Mouse (Mus musculus): ENCODE results near the gene Nek8. TPM values are rescaled to one million over a fixed set of nuclear protein-coding genes. Genes with fewer than 3 reads are reported as not detected.

The Nek8 gene
- polyA plus RNA-seq, 1 experiment, result 10.4 TPM

DNA sequence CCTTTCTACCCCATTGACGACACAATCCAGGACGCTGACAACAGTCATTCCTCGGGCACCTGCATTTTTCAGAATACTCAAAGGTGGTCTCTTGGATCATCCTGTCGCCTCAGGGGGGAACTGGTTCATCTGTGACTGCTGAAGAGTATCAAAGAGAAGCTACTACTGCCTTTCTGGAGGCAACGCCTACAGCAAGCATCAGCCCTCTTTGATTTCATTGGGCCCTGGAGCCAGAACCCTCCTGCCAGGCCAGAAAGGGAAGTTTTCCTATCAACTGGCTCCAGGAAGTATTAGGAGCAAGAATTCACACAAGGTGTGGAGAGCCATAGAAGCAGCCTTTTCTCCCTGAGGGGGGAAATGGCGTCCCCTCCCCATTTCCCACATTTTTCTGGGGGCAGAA, 9.8 kb downstream of the Nek8 start:
- peaks cover 3% of the 10 kb centered on the region; the same call in 1 of the 2 replicates for H3K4me1 ChIP-seq (ENCODE audit: control insufficient read depth, insufficient read depth, low read length)
- H3K27ac ChIP-seq (ENCODE audit: control insufficient read depth, insufficient read depth, low read depth, low read length, poor library complexity), result no peak overlapping the region

DNA sequence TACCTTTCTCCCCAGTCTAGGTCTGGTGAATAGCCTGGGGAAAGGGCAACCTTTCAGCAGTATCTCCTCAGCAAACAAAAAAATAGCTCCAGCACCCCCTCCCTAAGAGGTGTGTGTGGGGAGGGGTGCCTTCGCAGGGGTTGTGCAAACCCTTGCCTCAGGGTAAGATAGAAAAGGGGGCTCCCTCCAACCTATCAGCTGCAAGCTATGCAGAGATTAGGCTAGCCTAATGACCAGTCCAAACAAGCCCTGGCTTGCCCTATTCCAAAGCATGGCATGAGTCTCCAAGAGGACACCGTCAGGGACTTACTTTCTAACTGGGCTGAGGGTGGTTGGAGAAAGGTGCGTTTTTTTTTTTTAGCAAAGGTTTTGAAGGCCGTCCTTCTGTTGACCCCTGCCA, 10.3 kb downstream of the Nek8 start:
- Histone ChIP-seq H3K4me3 (replicated peaks; ENCODE audit: control insufficient read depth, low read depth, low read length) (no peak overlapping the region), H3K27ac (ENCODE audit: control insufficient read depth, insufficient read depth, low read depth, low read length, poor library complexity) (no peak overlapping the region), H3K4me1 (ENCODE audit: control insufficient read depth, insufficient read depth, low read length) (peaks cover 3% of the 10 kb centered on the region; the same call in 1 of the 2 replicates)
- 72% methylated on average over 4 of the region's 4 CpGs for WGBS
- TF ChIP-seq CTCF (IDR thresholded peaks at IDR 0.05; ENCODE audit: control insufficient read depth, insufficient read depth, low read length) (no peak), POLR2A (IDR thresholded peaks at IDR 0.05; ENCODE audit: borderline replicate concordance, control insufficient read depth, low read depth, low read length) (no peak)

More for the DNA sequence above, 9.8 kb downstream of the Nek8 start:
- TF ChIP-seq CTCF (IDR thresholded peaks at IDR 0.05; ENCODE audit: control insufficient read depth, insufficient read depth, low read length) (no peak), POLR2A (IDR thresholded peaks at IDR 0.05; ENCODE audit: borderline replicate concordance, control insufficient read depth, low read depth, low read length) (no peak)
- 81% methylated on average over 6 of the region's 6 CpGs for WGBS
- H3K4me3 ChIP-seq (replicated peaks; ENCODE audit: control insufficient read depth, low read depth, low read length), result no peak overlapping the region

DNA sequence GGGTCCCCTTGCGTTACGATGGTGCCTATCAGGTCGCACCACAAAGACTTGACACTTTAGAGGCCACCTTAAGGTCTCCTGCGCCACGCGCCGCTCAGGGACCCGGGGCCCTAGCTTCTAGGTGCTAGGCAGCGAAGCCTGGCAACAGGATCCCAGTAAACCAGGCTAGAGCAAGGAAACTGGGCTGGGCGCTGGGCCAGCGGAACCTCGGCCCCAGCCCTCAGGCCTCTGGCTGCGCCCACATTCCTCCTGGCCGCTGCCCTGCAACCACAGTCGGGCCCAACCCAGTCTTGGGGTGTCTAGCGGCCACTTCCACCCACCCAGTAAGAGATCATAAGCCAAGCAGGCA, 10.7 kb downstream of the Nek8 start:
- Histone ChIP-seq H3K27ac (ENCODE audit: control insufficient read depth, insufficient read depth, low read depth, low read length, poor library complexity) (peak overlapping the region; percentile 54), H3K4me1 (ENCODE audit: control insufficient read depth, insufficient read depth, low read length) (peaks cover 3% of the 10 kb centered on the region; the same call in 1 of the 2 replicates), H3K4me3 (replicated peaks; ENCODE audit: control insufficient read depth, low read depth, low read length) (peak overlapping the region; percentile 56)
- 3% methylated on average over 16 of the region's 16 CpGs for WGBS
- TF ChIP-seq POLR2A (IDR thresholded peaks at IDR 0.05; ENCODE audit: borderline replicate concordance, control insufficient read depth, low read depth, low read length), result no peak
- no peak for TF ChIP-seq CTCF (IDR thresholded peaks at IDR 0.05; ENCODE audit: control insufficient read depth, insufficient read depth, low read length)

DNA sequence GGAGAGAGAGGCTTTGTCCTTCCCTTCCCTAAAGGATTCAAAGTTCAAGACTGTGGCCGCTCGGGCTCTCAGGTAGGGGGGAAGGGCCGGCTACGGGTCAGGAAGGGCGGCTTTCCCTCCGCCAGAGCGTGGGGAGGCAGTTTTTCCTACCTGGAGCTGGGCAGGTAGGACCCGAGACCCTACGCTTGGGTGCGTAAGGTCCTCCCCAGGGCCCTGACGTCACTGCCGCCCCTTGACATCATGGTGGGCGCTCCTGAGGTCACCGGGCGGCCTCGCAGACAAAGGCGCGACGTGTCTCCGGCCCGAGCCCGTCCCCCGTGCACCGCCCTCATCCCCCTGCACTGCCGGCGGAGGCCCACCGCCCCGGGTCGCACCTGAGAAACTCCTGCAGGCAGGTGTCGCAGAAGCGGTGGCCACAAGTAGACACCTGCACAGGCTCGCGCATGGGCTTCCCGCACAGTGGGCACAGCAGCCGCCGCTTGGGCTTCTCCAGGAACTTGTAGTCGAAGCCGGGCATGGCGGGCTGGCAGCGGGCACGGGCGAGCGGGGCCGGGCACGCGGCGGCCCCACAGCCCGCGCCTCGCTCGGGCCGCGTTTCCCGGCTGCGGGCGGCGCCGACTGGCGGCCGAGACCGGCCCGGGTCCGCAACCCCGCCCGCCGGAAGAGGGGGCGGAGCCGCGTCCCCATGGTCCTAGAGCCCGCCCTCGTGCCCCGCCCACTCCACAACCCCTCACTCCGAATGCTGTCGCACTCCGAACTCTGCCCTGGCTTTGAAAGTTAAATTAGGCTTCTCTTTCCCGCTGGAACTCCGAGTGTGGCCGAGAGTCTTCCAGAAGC, 11.3 kb downstream of the Nek8 start, which contains the start of gene Traf4:
Traf4 (minus strand) TSS at position 666 of the 837 bp plus-strand sequence.
- TF ChIP-seq CTCF (IDR thresholded peaks at IDR 0.05; ENCODE audit: control insufficient read depth, insufficient read depth, low read length) (no peak), POLR2A (IDR thresholded peaks at IDR 0.05; ENCODE audit: borderline replicate concordance, control insufficient read depth, low read depth, low read length) (peak; percentile 55; the same call in 1 of the 2 replicates)
- Histone ChIP-seq H3K27ac (ENCODE audit: control insufficient read depth, insufficient read depth, low read depth, low read length, poor library complexity) (peak within 1 kb of the TSS; percentile 64), H3K4me1 (ENCODE audit: control insufficient read depth, insufficient read depth, low read length) (peaks cover 3% of the 10 kb centered on the region; the same call in 1 of the 2 replicates), H3K4me3 (replicated peaks; ENCODE audit: control insufficient read depth, low read depth, low read length) (peak within 1 kb of the TSS; percentile 65)
- WGBS, result under 1% methylated on average over 78 of the region's 78 CpGs

DNA sequence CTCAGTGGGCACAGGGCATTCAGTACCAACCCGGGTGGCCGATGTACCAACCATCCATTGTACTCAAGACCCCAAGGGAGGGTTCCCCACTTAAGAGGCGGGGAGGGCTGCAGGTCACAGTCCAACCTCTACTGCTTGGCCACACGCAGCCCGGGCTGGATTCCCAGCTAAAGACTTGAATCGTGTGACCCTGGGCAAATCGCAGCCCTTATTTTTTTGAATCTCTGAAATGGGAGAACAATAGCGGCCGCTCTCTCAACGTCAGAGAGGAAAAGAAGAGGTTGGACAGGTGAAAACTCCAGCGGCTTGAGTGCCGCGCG, 11.9 kb downstream of the Nek8 start:
- Histone ChIP-seq H3K27ac (ENCODE audit: control insufficient read depth, insufficient read depth, low read depth, low read length, poor library complexity) (peak overlapping the region; percentile 64; the same call in 1 of the 2 replicates), H3K4me3 (replicated peaks; ENCODE audit: control insufficient read depth, low read depth, low read length) (peak overlapping the region; percentile 65), H3K4me1 (ENCODE audit: control insufficient read depth, insufficient read depth, low read length) (peaks cover 3% of the 10 kb centered on the region; the same call in 1 of the 2 replicates)
- TF ChIP-seq POLR2A (IDR thresholded peaks at IDR 0.05; ENCODE audit: borderline replicate concordance, control insufficient read depth, low read depth, low read length), result no peak
- TF ChIP-seq CTCF (IDR thresholded peaks at IDR 0.05; ENCODE audit: control insufficient read depth, insufficient read depth, low read length), result no peak
- under 1% methylated on average over 14 of the region's 14 CpGs for WGBS

DNA sequence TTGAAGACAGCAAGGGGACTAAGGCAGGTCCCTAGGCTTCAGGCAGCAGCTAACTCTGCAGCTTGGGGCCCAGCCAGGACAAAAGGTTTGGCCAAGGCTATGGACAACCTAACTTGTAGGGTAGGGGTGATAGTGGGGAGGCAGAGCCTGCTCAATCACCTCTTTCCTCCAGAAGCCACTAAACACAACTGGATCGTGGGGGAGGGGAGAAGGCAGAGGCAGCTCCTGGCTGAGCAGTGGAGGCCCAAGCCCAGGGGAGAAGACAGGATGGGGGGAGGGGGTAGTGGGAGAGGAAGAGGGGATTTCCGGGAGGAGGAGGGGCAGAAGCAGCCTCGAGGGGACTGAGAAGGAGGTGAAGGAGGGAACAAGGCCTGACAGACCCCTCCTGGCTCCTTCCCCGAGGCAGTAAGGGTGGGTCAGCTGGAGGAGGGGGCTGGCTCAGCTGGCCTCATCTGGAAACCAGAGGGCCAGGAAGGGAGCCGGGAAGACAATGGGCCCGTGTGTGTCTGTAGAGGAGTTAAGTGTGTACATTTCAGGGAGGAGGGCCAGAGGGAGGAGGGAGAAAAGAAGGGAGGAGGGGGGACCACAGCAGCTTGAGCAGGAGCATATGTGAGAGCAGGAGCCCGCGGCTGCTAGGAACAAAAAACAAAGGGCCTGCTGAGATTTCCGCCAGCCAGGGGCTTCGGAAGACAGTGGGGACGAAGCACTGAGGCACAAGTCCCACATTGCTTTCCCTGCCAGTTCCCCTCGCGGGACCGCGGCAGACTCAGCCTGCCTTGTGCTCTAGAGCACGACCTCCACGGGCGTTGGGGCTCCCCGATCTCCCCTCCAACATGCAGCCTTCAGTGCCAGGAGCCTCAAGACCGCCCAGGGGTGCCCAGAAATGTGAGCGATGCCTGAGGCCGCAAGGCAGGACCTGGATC, 12.5 kb downstream of the Nek8 start:
- WGBS, result 2% methylated on average over 22 of the region's 22 CpGs
- TF ChIP-seq POLR2A (IDR thresholded peaks at IDR 0.05; ENCODE audit: borderline replicate concordance, control insufficient read depth, low read depth, low read length), result no peak
- no peak for TF ChIP-seq CTCF (IDR thresholded peaks at IDR 0.05; ENCODE audit: control insufficient read depth, insufficient read depth, low read length)
- H3K27ac ChIP-seq (ENCODE audit: control insufficient read depth, insufficient read depth, low read depth, low read length, poor library complexity), result peak overlapping the region; percentile 12; the same call in 1 of the 2 replicates
- peaks cover 1% of the 10 kb centered on the region; the same call in 1 of the 2 replicates for H3K4me1 ChIP-seq (ENCODE audit: control insufficient read depth, insufficient read depth, low read length)
- peak overlapping the region; percentile 65 for H3K4me3 ChIP-seq (replicated peaks; ENCODE audit: control insufficient read depth, low read depth, low read length)

DNA sequence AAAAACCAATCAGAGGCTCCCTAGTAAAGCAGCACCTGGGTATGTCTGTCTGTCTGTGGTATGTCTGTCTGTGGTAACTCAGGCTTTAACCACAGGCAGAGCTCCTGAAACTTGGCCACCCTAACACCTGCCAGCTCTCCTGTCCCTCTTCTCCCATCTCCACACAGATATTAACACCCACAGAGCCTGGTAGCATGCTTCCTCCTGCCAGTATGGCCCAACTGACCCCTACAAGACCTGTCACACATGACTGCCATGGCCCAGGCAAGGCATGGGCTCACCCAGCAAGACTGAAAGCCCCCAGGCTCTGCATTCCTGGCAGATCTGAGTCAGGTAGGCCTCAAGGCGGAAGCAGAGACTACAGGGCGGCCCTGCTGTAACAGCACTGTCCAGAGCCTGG, 13.4 kb downstream of the Nek8 start:
- H3K4me3 ChIP-seq (replicated peaks; ENCODE audit: control insufficient read depth, low read depth, low read length), result peak overlapping the region; percentile 4
- WGBS, result 92% methylated on average over 2 of the region's 2 CpGs
- H3K4me1 ChIP-seq (ENCODE audit: control insufficient read depth, insufficient read depth, low read length), result no peaks in the 10 kb centered on the region; the same call in 1 of the 2 replicates
- TF ChIP-seq CTCF (IDR thresholded peaks at IDR 0.05; ENCODE audit: control insufficient read depth, insufficient read depth, low read length) (no peak), POLR2A (IDR thresholded peaks at IDR 0.05; ENCODE audit: borderline replicate concordance, control insufficient read depth, low read depth, low read length) (no peak)
- H3K27ac ChIP-seq (ENCODE audit: control insufficient read depth, insufficient read depth, low read depth, low read length, poor library complexity), result no peak overlapping the region

DNA sequence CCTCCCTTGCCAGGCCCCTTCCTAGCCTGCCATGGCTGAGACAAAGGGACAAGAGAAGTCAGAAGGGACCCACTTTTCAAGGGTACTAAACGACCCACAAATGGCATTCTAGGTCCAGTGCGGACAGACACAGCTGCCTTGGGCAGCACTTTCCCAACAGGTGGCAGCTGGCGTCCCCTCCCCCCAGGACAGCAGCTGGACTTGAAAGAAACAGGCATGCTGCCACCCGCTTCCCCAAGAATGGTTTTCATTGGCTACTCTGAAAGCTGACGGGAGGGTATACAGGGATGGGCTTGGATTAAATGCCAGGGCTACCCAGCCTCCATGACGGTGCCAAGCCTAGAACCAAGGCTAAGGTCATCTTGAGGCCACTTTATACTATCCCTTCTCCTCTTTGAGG, 14.0 kb downstream of the Nek8 start:
- no peak for TF ChIP-seq CTCF (IDR thresholded peaks at IDR 0.05; ENCODE audit: control insufficient read depth, insufficient read depth, low read length)
- TF ChIP-seq POLR2A (IDR thresholded peaks at IDR 0.05; ENCODE audit: borderline replicate concordance, control insufficient read depth, low read depth, low read length), result no peak
- Histone ChIP-seq H3K27ac (ENCODE audit: control insufficient read depth, insufficient read depth, low read depth, low read length, poor library complexity) (no peak overlapping the region), H3K4me1 (ENCODE audit: control insufficient read depth, insufficient read depth, low read length) (no peaks in the 10 kb centered on the region; the same call in 1 of the 2 replicates), H3K4me3 (replicated peaks; ENCODE audit: control insufficient read depth, low read depth, low read length) (no peak overlapping the region)
- WGBS, result 76% methylated on average over 6 of the region's 6 CpGs
